Mouse (Mus musculus) skeletal muscle tissue, adult 2 months (tissue): ENCODE results near the gene Ddx3y.

Source experiments
- DNase-seq: peaks from one replicate; pipeline ENCODE4 v3.0.0-alpha.2; 2012; ENCODE audit warnings: low read depth, low spot score

Gene Ddx3y

GRCm38 (mm10) chrY:1286171-1286795 lies at the start of gene Ddx3y:
Ddx3y (minus strand) TSS chrY:1286629.
- DNase-seq: peak; percentile 84

- no peak for DNase-seq
Observed at GRCm38 (mm10) chrY:1293708-1294107, 7.3 kb upstream of the Ddx3y start.

GRCm38 (mm10) chrY:1285735-1286134 lies 694 bp downstream of the Ddx3y start:
- peak; percentile 10 for DNase-seq

GRCm38 (mm10) chrY:1246117-1246516 lies 40.3 kb downstream of the Ddx3y start:
- DNase-seq: no peak

- peak; percentile 85 for DNase-seq
Observed at GRCm38 (mm10) chrY:1245426-1245863, 41.0 kb downstream of the Ddx3y start, which contains the start of gene Uty. Uty (minus strand) TSS chrY:1245759.

GRCm38 (mm10) chrY:1244940-1245339 lies 41.5 kb downstream of the Ddx3y start:
- DNase-seq: no peak

GRCm38 (mm10) chrY:1244421-1244820 lies 42.0 kb downstream of the Ddx3y start:
- no peak for DNase-seq

GRCm38 (mm10) chrY:1220001-1220400 lies 66.4 kb downstream of the Ddx3y start:
- no peak for DNase-seq
